Mouse (Mus musculus) urinary bladder, postnatal 4 days (tissue): ENCODE measurements at regions not wholly inside any gene's neighbourhood (a gene's known extent, or its start where the extent isn't known, plus 50 kb on each side); places are given as distances from the start of the nearest gene placed in this dataset.
A peak's percentile ranks its signal among the peaks of the same experiment; 100 is the strongest.

ENCODE experiments used
- DNase-seq, 2 experiments: peaks; one replicate each; pipeline ENCODE4 v3.0.0; 2021 to 2022; ENCODE audit warnings: low spot score in 2 of 2

GRCm38 (mm10) chr9:41592900-41593690 is 431.6 kb upstream of the Ubash3b start:
- DNase-seq, result no peak

DNA sequence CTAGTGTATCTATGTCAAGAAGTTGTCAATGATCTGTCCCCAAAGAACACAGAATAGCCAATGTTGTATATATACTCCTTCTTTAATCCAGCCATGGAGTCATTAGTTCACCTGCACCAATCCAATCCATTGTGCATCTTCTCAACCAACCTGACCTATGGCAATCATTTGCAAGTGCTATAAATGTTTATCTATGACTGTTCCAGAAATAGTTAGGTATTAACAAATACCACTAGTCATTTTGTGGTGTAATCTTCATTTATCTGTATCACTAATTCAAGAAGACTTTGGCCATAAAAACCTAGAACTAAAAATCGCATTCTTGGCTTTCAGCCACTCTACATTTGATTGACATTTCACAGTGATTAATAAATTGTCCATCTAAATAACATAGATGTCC is 430.6 kb upstream of the Ubash3b start:
- no peak for DNase-seq

DNA sequence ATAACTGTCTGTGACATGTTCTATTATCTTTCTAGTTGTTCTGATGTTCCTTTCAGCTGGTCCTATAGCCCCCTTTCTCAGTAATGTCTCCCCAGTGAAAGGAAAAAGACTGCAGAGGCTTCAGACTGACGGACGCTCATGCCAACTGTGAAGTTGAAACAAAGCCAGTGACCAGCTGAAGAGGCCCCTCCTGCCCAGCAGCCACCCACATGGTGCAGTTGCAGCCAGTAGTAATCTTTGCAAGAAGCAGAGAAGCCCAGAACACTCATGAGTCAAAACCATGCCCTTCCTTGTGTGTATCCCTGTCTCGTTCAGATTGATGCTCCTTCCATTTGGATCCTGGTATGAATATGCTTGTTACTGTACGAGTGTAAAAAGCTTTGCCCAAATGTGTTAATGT is 428.7 kb upstream of the Ubash3b start:
- DNase-seq, result no peak

- no peak for DNase-seq
Observed at GRCm38 (mm10) chr9:41588466-41589425, 427.2 kb upstream of the Ubash3b start.

- no peak for DNase-seq
Observed at GRCm38 (mm10) chr9:41587762-41588161, 426.3 kb upstream of the Ubash3b start.

- DNase-seq, result no peak
Observed at GRCm38 (mm10) chr9:41586966-41587570, 425.6 kb upstream of the Ubash3b start.

- DNase-seq, result no peak
Observed at GRCm38 (mm10) chr9:41586291-41586690, 424.8 kb upstream of the Ubash3b start.

DNA sequence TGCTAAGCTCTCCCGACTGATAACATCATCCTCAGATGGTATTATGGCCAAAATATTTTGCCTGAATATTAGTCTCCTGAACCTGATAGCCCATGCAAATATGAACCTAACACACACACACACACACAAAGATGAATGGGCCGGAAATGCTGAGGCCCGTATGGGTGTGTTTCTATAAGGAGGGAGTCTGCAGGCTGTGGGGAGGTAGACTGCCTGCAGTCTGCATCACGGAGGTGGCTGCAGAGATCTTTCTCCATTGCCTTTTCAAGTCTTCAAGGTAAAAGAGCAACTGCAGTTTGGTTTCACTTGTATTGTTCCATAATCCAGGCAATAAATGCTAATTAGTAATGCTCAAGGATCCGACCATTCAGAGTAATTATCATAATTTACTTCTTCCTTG is 424.3 kb upstream of the Ubash3b start:
- DNase-seq, result no peak

DNA sequence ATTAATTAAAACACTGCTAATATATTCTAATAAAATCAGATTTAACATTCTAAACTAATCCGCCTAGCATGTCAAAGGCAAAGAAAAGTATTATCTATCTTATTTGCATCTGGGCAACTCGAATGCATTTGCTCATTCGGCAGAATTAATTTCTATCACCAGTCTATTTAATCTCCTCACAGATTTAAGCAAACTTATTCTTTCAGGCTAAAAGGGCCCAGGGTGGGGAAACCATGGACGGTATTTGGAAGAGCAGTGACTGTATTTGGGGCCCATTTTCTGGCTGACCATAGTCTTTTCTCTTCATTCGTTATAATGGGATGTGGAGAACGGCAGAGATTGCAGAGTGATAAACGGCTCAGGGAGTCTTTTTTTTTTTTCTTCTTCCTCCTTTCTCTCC is 423.5 kb upstream of the Ubash3b start:
- DNase-seq, result no peak

GRCm38 (mm10) chr9:41583711-41584329 is 422.3 kb upstream of the Ubash3b start:
- no peak for DNase-seq

DNA sequence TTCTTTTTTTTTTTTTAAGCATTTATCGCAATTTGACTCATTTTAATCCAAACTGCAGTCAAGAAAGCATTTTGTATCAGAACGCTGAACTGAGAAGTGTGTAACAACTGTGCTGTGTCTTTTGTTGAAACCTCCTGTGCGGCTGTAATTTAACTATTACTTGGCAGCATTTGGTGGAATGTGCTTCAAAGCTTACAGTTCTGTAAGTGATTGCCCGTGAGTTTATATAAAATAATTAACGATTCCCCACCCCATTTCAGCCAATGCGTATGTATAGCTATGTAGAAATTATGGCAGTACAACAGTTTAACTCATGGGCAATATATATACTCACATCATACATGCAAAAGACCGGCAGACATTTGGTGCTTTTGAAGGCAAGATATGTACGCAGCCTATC is 421.8 kb upstream of the Ubash3b start:
- DNase-seq, result no peak

DNA sequence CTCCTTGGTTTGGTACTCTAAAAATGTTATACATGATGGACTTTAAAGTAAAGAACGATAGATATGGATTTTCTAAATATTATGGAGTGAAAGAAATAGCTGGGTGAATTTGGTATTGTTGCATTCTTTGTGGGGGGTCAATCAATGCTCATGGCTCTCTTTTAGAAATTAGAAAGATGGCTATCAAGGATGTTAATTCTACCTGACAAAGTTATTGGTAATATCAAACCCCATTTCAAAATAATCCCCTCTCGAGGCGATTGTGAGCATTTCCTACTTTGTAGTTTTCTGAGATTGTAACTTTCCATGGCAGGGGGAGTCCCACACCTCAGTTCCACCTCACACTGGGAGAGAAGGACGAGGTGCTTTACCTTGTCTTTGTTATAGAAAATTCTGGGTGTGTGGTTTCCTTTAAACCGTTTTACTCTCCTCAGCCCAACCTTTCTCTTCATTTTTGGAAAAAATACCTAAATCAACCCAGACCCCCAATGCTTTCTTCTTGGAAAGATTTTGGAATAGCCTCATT is 421.3 kb upstream of the Ubash3b start:
- no peak for DNase-seq

- no peak for DNase-seq
Observed at GRCm38 (mm10) chr9:41582171-41582570, 420.7 kb upstream of the Ubash3b start.

GRCm38 (mm10) chr9:41581741-41582140 is 420.2 kb upstream of the Ubash3b start:
- no peak for DNase-seq

DNA sequence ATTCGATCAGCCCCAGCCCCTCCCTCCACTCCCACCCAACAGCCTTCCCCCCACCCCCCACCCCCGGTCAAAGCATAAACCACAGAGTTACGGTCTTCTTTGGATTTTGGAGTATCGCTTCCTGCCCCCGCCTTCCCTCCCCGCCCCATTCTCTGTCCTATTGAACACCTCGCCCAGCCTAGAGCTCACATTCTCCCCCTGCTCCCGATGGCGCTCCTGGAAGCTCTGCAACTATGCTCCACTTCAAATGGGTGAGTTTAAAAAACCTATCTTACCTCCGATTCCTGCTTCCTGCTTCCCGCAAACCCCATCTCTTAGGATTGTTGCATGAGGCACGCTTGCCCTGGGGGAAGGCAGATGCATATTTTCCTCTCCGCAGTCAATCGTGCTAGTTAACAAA is 419.7 kb upstream of the Ubash3b start:
- DNase-seq, result peak in 1 of 2 experiments; percentile 23

DNA sequence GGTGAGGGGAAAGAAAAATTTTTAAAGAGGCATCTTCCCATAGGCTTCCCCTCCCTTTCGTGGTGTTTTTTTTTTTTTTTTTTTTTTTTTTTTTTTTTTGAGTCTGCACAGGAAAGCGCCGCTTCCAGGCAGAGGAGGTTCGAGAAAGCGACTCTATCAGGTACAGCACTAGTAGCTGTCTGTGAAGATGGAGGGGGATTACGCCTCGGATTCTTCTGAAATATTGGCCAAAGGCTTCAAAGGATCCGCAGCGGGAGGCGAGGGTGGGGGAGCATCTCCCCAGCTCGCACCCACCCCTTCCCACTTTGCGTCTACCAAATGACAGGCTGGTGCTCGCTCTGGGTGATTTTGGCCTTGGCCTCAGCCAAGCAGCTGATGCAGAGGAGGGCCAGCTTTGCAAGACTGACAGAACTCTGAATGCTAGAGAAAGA is 419.1 kb upstream of the Ubash3b start:
- DNase-seq, result peak; percentile 60 to 67

DNA sequence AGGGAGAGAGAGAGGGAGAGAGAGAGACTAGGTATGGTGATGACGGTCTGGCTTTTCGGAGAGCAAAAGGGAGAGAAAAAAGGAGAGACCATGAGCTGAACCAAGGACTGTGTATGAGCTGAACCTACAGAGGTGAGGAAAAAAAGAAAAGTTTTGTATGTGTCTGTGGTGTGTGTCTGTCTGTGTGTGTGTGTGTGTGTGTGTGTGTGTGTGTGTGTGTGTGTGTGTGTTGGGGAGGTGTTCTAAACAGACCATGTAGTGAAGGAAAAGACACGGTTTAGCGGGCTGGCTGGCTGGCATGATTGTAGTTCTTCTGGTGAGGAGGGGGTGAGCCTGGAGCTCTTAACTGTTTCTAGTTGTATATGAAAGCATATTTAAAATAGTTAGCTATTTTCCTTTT is 418.6 kb upstream of the Ubash3b start:
- DNase-seq, result no peak

GRCm38 (mm10) chr9:41579107-41580014 is 417.9 kb upstream of the Ubash3b start:
- DNase-seq, result peak in 1 of 2 experiments; percentile 49

GRCm38 (mm10) chr9:41578221-41579106 is 417.0 kb upstream of the Ubash3b start:
- DNase-seq, result no peak
